Mouse (Mus musculus): ENCODE data around the gene Sf3a1.
"Not testable (repeated sequence)": the region's sequence is repeated elsewhere in the genome, so short reads cannot be mapped to it uniquely, and the experiment has no call there.

Gene Sf3a1

DNA sequence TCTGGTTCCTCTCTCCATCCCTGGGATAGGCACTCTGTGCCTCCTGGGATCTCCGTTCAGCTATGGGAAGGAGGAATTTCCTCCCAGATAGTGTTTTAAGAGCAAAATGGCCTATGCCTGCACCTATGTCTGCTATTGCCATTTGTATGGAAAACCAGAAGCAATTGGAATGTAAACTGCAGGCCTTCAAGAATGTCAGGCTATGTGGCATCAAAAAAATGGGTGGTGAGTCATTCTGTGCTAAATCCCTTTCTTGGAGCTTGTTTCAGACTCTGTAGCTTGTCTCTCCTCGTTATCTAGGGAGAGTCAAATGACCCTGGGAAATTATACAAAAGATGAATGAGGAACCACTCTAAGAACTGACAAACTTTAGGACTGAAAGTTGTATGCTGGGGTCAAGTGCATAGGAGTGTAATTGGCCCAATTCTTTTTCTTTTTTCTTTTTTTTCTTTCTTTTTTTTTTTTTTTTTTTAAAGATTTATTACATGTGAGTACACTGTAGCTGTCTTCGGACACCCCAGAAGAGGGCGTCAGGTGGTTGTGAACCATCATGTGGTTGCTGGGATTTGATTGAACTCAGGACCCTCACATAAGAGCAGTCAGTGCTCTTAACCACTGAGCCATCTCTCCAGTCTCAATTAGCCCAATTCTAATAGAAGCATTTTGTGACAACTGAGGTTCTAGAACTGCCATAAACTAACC, 24.3 kb downstream of the Sf3a1 start:
- intact Hi-C loops (cut with DNase I) = no loop called here

DNA sequence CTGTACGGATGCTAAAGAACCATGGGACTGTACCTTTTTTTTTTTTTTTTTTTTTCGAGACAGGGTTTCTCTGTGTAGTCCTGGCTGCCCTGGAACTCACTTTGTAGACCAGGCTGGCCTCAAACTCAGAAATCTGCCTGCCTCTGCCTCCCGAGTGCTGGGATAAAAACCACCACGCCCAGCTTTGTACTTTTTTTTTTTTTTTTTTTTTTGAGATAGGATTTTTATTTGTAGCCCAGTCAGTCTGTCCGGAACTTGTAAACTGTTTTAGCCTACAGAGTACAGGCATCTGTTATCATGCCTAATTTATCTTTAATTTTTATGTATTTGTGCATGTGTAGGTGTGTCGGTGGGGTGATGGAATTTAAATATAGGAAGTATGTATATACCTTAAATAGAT, 25.3 kb downstream of the Sf3a1 start:
- intact Hi-C loops (cut with DNase I) = not testable (repeated sequence)

DNA sequence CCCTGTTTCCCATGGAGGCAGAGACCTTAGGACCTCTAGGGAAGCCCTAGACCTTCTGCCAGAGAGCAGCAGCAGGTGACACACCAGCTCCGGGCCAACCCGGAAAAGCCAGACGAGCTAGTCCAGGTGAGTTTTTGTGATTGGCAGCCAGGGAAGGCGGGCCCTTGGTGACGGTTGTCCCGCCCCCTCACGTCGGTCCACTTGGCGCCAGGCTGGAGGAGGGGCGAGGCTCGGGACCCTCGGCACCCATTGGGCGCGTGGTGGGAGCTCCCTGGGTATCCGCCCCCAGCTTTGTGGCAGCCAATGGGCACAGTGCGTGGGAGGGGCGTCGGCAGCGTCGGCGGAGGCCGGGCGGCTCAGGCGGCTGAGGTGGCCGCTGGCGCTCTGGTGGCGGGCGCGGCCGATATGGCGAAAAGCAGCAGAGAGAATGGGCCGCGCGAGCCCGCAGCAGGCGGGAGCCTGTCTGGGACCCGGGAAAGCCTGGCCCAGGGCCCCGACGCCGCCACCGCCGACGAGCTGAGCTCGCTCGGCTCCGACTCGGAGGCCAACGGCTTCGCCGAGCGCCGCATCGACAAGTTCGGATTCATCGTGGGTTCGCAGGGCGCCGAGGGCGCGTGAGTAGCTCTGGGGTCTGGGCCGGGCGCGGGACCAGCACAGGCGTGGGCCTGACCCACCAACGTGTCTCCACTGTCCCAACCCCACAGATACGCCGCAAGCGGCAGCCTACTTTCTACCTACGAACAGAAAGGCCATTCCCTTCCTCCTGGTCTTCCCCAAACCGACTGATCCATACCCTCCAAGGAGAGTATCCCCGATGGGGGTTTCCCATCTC, 26.6 kb downstream of the Sf3a1 start, which contains the start of gene Tbc1d10a:
Tbc1d10a (plus strand) TSS at position 304 of the 832 bp plus-strand sequence.
- intact Hi-C loops (cut with DNase I) = loop anchor here (1.0 kb wide), 1 partner anchor 30 kb away; no protein-coding TSS in a partner anchor

DNA sequence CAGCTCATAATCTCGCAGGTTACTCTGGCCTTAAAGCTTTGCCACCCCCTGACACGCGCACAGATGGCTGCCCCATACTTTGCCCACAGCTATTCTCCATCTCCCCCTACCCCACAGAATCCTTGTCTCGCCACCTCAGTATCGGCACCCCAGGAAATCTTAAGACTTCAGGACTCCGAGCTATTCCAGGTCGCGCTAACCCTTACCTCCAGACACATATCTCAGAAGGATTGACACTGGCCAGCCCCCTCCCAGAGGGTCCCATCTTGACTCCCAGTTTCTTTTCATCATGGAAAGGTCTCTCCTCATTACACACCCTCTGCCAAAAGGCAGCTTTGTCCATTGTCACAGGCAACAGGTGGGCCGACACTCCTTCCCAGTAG, 27.2 kb downstream of the Sf3a1 start:
- intact Hi-C loops (cut with DNase I) = loop anchor here (1.0 kb wide), 1 partner anchor 29 kb away; no protein-coding TSS in a partner anchor

DNA sequence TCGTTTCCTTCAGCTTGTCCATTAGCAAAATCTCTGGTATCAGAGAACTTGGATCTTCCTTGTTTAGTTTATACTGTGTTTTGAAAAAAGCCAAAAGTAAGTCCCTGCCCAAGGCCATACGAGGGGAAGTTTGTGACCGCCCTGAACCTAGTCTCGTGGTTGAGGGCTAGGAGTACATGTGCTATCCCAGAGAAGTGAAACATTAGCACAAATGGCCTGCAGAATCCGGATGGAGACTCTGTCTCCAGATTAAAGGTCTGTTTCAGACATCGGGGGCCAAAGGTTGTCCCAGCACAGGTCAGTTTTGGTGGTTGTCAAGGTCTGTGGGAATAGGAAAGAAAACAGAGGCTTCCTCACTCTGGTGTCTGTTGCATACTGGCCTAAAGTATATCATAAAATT, 29.0 kb downstream of the Sf3a1 start:
- intact Hi-C loops (cut with DNase I) = no loop called here

DNA sequence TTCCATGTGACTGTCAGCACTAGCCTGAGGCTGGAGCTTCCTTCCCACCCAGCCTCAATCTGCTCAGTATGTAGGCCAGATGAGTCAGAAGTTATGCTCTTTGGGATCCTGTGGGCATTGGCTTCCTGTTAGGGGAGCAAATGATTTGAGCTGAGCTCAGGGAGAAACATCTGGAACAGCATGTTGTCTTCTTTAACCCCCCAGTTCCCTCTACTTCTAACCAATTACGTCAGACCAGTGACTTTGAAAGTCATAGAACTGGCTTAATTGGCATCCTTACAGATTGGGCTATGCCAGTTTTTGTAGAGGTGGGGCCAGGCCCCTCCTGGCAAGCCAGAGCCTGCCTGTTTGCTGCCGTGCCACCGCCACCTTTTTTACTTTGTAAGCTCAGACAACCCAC, 30.5 kb downstream of the Sf3a1 start:
- intact Hi-C loops (cut with DNase I) = no loop called here

DNA sequence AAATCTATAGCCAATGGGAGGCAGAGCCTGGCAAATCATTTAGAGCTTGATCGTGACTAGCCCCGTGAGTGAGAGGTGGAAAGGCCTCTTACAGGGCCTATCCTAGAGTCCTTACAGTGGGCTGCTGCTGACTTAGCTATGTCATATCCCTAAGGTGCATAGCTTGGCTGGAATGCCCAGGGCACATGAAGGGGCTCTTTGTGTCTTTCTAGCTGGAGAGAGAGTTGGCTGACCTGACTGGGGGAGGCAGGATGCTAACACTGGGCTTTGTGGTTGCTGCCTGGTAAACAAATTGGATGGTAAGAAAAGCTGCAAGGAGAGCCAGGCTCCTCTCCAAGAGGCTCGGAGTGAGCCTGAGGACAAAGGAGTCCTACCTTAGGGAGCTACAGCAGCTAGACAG, 32.6 kb downstream of the Sf3a1 start:
- intact Hi-C loops (cut with DNase I) = no loop called here

DNA sequence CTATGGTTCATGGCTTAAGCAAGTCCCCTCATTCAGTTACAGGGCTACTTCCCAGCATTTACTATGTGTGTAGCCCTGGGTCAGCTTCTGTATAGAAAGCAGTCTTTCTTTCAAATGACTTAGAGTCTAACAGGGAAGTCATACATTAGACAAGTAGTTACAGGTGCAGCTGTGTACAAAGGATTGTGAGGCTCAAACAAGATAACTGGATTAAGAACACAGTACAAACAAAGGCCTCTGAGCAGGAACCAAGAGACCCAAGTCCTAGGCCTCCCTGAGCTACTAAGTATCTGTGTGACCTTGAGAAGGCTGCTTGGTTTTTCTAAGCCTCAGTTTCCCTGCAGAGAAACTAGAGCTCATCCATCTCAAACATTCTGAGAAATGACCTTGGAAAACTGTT, 33.3 kb downstream of the Sf3a1 start:
- intact Hi-C loops (cut with DNase I) = no loop called here

DNA sequence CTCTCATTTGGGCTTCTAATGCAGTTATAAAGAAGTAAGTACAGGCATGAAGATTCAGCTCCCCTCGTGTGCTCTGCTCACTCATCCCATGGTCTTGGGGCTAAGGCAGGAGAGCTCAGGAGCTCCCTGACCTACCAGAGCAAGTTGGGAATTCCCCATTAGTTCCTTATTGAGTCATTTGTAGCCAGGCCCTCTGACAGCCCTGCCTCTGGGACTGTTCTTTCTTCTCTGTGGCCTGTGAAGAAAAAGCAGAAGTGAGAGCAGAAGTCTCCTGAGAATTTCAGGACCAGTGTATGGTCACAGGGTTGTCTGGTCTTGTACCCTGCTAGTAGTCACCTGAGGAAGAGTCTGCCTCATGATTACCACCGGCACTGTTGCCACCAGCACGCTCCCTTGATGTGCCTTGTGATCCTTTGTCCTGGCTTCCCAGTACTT, 35.5 kb downstream of the Sf3a1 start:
- intact Hi-C loops (cut with DNase I) = no loop called here

DNA sequence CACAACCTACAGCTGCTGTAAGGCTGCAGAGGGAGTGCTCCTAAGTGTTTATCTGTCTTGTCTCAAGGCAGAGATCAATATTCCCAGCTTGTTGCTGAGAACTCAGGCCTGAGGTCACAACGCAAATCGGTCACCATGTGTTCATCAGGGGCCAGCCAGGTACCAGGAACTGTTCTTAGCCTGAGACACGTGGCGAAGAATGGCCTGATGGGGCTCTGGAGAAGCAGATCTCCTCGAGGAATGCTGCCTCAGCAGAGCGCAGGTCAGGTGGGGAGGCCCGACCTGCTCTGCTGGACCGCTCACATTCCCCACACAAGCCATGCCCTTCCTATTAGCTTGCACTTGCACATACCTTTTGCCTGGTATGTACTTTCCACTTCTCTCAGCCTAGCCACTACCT, 36.5 kb downstream of the Sf3a1 start:
- intact Hi-C loops (cut with DNase I) = no loop called here

DNA sequence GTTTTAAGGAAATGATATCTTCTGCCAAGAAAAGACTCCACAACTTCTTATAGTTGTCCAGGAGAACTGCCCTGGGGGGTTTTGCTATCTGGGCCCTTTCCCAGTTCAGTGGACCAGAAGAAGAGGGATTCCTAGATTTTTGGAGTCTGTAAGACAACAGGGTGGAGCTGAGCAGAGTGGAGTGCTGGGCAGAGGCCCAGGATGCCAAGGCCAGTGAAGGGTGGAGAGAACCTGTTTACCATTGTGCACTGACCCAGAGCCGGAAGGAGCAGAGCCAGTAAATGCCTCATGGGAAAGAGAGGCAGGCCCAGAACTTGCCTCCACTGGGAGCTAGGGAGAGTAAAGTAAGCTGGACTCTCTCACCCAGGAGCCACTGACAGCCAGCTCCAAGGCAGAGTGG, 37.5 kb downstream of the Sf3a1 start:
- intact Hi-C loops (cut with DNase I) = no loop called here

DNA sequence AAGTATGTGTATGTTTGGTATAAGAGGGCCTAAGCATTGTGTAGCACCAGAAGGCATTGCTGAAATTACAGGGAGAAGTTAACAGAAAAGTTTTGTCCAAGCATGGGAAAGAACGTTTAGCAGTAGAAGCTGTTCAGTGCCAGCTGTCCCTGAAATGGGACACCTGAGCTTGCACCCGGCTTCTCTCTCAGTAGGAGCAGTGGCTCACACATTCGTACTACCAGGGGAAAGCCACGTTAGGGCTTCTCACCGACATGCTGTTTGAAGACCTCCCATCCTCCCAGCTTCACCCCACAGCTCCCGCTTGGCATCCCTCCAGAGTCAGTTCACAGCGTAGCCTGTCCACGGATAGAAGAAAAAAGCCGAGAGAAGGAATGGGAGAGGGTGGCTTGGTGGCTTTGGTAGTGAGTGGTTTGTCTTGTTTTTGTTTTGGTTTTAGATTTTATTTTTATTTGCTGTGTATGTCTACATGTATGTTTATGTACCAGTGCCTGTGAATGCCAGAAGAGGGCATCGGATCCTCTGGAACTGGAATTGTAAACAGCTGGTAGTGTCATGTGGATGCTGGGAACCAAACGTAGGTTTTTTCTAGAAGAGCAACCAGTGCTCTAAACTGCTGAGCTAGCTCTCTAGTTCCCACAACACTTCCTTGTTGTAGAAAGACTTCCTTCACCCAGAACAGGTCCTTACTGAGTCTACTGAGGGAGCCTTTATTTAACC, 42.0 kb downstream of the Sf3a1 start:
- intact Hi-C loops (cut with DNase I) = no loop called here

DNA sequence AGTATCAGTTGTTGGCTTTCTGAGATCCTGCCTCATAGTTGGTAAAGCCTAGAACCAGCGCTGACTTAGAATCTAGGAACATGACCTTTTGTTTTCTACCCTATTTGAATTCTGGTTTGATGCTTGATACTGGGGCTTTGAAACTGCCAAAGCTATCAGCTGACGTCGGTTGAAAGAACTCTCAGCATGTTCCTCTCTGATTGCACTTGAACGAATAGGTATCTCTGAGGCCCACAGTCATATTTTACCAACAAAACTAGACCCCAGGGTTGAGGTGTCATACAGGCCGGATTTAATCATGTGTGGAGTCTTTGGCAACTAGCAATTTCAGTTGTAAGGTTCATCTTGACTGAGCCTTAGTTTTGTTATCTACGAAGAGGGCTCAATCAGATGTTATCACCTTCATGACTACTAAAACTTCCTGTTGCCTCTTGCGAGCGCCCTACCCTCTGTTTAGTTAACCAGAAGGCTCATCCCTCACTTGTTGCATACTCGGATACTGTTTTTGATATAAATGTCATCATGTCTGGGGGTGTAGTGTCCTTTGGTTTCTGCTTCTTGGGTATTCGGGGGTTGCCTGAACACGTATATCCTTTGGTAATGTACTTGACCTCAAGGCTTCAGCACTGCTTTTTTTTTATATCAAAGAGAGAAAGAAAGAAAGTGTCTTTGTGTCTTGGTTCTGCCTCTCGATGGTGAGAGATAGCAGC, 43.0 kb downstream of the Sf3a1 start:
- intact Hi-C loops (cut with DNase I) = no loop called here

DNA sequence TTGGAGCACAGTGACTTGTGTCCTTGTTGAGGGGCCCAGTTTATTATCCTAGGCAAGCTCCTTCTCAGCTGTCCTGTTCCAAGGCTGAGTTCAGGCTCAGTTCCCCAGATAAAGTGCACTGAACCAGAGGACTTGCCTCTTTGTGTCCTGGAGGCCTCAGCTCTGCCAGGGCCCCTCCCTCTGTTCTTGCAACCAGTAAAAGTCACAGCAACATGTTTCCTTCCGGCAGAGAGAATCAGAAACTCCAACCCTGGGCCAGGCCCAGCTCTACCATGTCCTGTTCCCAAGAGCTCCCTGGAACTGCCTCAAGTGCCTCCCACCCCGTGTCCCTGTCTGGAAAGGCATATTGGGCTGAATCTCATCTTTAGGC, 43.5 kb downstream of the Sf3a1 start:
- intact Hi-C loops (cut with DNase I) = no loop called here

DNA sequence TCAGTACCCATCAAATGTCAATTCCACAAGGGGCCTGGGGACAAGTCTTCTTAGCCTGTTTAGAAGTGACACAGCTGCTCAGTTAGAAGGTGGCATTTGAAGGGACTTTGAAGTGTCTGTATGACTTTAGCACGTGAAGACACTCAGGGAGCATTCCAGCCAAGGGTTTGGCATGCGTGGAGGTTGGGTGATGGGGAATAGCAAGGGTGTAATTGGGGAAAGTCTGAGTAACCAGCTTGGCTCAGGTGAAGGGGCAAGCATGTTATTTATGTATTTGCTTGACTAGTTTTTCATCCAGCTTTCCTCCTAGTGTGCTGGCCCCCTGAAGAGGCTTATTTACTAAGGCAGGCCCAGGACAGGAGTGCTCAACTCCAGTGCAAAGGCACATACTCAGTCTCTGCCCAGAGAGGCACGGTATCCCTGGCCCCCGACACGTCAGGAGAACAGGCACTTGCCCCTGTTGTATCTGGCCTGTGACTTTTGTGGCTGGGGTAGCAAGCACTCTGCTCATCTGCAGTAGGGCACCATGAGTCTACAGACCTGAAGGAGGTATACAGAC, 45.0 kb downstream of the Sf3a1 start:
- intact Hi-C loops (cut with DNase I) = no loop called here

DNA sequence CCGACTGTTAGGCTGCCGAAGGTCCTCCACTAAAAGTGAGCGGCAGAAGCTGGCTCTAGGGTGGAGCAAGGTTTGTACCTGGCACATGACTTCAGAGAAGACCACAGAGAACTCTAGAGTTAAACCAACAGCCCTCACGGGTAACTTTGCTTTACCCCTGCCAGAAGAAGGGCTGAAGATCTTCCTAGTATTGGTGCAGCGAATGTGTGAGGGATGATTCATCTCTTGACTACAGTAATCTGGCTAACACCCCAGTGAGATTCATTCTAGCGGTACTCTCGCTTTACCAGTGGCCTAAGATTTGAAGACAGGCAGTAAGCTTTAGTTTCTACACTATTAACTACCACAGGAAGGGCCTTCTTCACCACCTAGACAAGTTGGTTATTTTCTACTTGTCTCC, 45.8 kb downstream of the Sf3a1 start:
- intact Hi-C loops (cut with DNase I) = no loop called here

DNA sequence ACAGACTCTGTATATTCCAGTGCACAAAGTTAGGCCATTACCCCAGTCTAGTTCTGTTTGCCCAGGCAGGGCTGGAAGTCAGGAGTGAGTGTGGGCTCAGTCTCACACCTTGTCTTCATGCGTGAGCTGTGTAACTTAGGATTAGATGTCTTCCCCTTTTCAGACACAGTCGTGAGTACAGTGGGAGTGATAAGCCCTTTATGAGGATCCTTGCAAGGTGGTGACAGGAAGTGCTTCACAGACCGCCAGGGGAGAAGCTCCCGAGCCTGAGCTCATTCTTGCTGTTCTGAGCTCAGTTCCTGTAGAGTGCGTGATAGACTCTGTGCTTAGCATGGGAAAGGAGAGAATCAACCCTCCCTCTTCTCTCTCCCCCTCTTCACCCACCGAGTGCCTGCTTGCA, 46.4 kb downstream of the Sf3a1 start:
- intact Hi-C loops (cut with DNase I) = no loop called here

DNA sequence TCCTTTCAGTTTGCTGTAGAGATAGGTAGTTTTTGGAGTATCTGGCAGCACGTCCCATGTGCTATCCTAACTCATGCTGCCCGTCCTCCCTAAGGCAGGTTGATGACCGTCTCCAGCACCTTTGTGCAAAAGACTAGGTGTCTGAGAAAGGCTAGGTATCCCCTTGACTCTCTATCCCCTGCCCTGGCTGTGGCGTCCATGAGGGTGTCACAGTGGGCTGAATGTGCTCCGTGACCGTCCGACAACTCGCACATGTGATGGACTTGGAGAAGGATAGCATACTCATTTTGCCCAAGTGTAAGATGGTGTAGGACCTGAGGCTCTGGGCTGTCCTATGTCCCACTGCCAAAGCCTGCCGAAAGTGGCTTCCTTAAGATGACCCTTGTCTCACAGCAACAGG, 47.5 kb downstream of the Sf3a1 start:
- intact Hi-C loops (cut with DNase I) = no loop called here

DNA sequence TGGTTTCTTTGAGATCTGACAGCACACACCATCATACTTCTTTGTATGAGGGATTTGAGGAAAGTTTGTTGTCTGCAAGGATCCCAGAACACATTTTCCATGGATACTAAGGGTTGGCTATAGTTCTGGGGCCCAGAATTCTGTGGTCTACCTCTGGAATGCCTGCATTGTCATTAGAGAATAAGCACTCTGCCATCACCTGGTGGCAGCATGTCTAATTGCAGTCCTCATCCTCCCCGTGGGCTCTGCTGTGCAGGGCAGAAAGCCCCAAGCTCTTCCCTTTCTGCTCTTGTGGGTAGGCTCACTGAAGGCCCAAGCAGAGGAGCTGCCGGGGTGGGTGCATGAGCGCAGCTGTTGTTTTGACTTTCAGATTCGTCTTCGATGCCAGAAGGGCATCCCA, 49.4 kb downstream of the Sf3a1 start:
- intact Hi-C loops (cut with DNase I) = no loop called here

DNA sequence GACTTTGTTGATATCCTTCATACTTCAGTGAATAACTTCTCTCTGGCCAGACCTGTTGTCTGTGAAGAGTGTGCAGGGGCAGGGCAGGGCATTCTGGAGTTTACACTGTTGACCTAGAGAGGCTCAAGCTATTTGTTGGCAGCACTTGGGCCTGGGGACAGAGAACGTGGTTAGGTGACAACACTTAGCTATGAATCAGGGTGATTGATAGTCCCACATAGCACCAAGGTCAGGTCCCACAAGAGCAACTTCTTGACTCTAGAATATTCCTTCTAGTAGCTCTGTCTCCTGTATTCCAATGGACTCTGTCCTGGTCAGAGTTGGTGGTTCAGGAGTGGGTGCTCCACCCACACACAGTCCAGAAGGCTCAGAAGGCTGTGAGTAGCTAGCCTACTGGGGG, 50.6 kb downstream of the Sf3a1 start:
- intact Hi-C loops (cut with DNase I) = loop anchor here (10.0 kb wide), 1 partner anchor 46 kb away; the partner anchor contains the start of genes Ccdc157 and Sf3a1

DNA sequence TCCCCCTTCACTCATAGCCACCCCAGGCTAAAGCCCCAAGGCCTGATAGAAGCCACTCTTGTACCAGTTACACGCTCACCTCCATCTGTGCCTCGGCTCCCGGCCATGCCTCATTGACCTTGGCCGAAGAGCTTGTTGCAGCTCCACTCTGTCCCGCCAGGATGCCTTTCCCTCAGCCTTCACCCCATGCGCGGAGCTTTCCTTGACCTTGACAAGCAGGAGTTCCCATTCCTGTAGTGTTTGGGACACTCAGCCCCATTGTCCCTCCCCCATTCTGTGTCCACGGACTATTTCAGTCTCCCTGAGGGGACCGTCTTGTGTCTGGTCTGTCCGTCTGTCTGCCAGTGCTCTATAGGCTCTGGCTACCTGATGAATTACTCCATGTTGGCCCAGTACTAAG, 53.0 kb downstream of the Sf3a1 start:
- intact Hi-C loops (cut with DNase I) = loop anchor here (10.0 kb wide), 1 partner anchor 48 kb away; the partner anchor contains the start of genes Ccdc157 and Sf3a1
